Mouse (Mus musculus): ENCODE results near the gene Pramef25. TPM values are rescaled to one million over a fixed set of nuclear protein-coding genes. Genes with fewer than 3 reads are reported as not detected.

The Pramef25 gene
- total RNA-seq (2023): not detected

DNA sequence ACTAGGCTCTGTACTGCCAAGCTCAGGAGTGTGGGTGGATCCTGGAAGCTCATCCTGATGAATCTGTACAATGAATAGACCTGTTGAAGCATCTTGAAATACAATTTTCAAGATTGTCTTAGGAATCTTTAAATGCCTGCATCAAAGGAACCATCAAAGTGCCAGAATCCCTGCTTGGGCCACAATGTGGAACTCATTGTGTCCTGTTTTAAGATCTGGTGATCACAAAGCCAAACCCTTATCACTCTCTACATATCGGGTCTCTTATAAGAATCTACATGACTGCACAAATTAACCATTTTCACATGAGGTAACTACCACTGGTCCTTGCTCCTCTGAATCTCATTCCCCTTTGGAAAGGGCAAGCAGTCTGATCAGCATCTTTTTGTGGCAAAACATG lies at the start of gene Pramef25:
TSS of gene Pramef25 (minus strand) at position 101 of the 400 bp plus-strand sequence.

DNA sequence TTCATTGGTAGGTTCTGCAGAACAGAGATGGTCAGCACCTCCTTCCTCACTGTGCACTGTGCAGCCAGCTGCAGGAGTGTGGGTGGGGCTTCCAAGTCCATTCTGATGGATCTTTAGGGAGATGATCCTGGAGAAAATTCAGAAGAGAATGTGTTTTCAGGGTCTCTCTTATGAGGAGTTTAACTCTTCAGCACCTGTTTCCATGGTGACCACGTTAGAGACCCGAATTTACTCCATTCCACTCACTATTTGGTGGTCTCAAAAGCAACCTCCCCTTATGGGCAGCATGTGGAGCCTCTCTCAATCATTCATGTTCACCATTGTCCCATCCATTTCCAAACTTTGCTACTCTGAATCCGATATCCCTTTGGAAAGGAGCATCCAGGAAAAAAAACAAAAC lies 43.5 kb upstream of the Pramef25 start, which contains the start of gene Pramef17:
TSS of gene Pramef17 (minus strand) at position 101 of the 400 bp plus-strand sequence.

DNA sequence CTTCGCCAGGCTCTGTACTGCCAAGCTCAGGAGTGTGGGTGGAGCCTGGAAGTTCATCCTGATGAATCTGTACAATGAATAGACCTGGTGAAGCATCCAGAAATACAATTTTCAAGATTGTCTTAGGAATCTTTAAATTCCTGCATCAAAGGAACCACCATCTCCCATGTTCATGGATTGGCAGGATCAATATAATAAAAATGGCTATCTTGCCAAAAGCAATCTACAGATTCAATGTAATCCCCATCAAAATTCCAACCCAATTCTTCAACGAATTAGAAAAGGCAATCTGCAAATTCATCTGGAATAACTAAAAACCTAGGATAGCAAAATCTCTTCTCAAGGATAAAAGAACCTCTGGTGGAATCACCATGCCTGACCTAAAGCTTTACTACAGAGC lies 16.0 kb upstream of the Pramef25 start, which contains the start of gene Gm13101:
TSS of gene Gm13101 (minus strand) at position 101 of the 400 bp plus-strand sequence.

DNA sequence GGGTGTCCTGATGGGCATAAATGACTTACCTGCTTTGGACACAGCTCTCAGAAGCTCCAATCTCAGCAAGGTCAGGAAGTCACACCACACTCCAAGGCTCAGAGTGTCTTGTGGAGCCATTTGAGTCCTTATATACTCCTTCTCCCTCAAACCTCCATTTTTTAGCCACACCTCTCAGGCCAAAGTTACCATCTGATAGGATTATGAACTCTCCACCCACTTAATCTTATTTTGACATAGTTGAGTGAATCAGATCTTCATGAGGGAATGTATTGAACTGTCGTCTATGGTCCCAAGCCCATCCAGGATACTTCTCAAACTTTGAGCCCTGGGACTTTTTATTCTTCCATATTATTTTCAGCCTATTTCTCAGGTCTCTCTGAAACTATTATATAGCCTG lies 50.5 kb downstream of the Pramef25 start, which contains the start of gene Pramef6:
TSS of gene Pramef6 (minus strand) at position 101 of the 400 bp plus-strand sequence.

Other genes with a start within 250 kb of the Pramef25 start
- not detected for gene Gm13089, start 248.3 kb downstream of the Pramef25 start, total RNA-seq (2023)
- gene Gm13078, start 231.6 kb downstream of the Pramef25 start, total RNA-seq (2023): not detected
- not detected for gene Gm13023, start 161.7 kb downstream of the Pramef25 start, total RNA-seq (2023)
- not detected for gene Gm13084, start 134.9 kb downstream of the Pramef25 start, total RNA-seq (2023)
- not detected for gene Gm13103, start 104.5 kb downstream of the Pramef25 start, total RNA-seq (2023)
- not detected for gene Pramef6, start 50.6 kb downstream of the Pramef25 start, total RNA-seq (2023)
- gene Gm13101, start 15.9 kb upstream of the Pramef25 start, total RNA-seq (2023): not detected
- gene Pramef17, start 43.4 kb upstream of the Pramef25 start, total RNA-seq (2023): not detected
- not detected for gene Pramel4, start 108.1 kb upstream of the Pramef25 start, total RNA-seq (2023)
- gene Gm13102, start 155.5 kb upstream of the Pramef25 start, total RNA-seq (2023): not detected
- gene Oog3, start 211.6 kb upstream of the Pramef25 start, total RNA-seq (2023): not detected
- not detected for gene Oog2, start 239.7 kb upstream of the Pramef25 start, total RNA-seq (2023)

All from T-cell, adult 66 days (primary cell).